Mouse (Mus musculus): ENCODE measurements at regions not wholly inside any gene's neighbourhood (a gene's known extent, or its start where the extent isn't known, plus 50 kb on each side); places are given as distances from the start of the nearest gene placed in this dataset.

GRCm38 (mm10) chr13:38740066-38740465 lies 81.2 kb upstream of the Eef1e1 start:
- no peak overlapping the region for H3K9ac ChIP-seq (replicated peaks; ENCODE audit: low read length)
- ATAC-seq (replicated peaks; ENCODE audit: insufficient number of reproducible peaks, low FRiP score, low TSS enrichment, low read depth) = no peak
- no peaks in the 10 kb centered on the region for H3K4me1 ChIP-seq (ENCODE audit: control insufficient read depth, insufficient read depth, low read length)
- no peaks in the 10 kb centered on the region for H3K9me3 ChIP-seq (replicated peaks; ENCODE audit: control insufficient read depth, low read length)
- WGBS = 93% methylated on average over 8 of the region's 8 CpGs
- no peak overlapping the region for H3K4me3 ChIP-seq (ENCODE audit: low read depth, low read length)
- H3K27ac ChIP-seq (replicated peaks; ENCODE audit: low read depth, low read length) = no peak overlapping the region
- no peak overlapping the region for H3K4me2 ChIP-seq (ENCODE audit: low read depth, low read length)
- no peaks in the 10 kb centered on the region for H3K36me3 ChIP-seq (replicated peaks; ENCODE audit: control insufficient read depth, insufficient read depth, low read depth, low read length)
- no peaks in the 10 kb centered on the region for H3K27me3 ChIP-seq (ENCODE audit: control insufficient read depth, insufficient read depth, low read length)
- DNase-seq (ENCODE audit: low spot score) = no peak

- H3K4me1 ChIP-seq (ENCODE audit: control insufficient read depth, insufficient read depth, low read length) = no peaks in the 10 kb centered on the region
- no peak overlapping the region for H3K27ac ChIP-seq (replicated peaks; ENCODE audit: low read depth, low read length)
- DNase-seq (ENCODE audit: low spot score) (no peak), ATAC-seq (replicated peaks; ENCODE audit: insufficient number of reproducible peaks, low FRiP score, low TSS enrichment, low read depth) (no peak)
- no peak overlapping the region for H3K4me2 ChIP-seq (ENCODE audit: low read depth, low read length)
- WGBS = 97% methylated on average over 4 of the region's 4 CpGs
- no peaks in the 10 kb centered on the region for H3K27me3 ChIP-seq (ENCODE audit: control insufficient read depth, insufficient read depth, low read length)
- no peaks in the 10 kb centered on the region for H3K9me3 ChIP-seq (replicated peaks; ENCODE audit: control insufficient read depth, low read length)
- no peak overlapping the region for H3K9ac ChIP-seq (replicated peaks; ENCODE audit: low read length)
- H3K4me3 ChIP-seq (ENCODE audit: low read depth, low read length) = no peak overlapping the region
- H3K36me3 ChIP-seq (replicated peaks; ENCODE audit: control insufficient read depth, insufficient read depth, low read depth, low read length) = no peaks in the 10 kb centered on the region
These were observed 77.6 kb upstream of the Eef1e1 start for GRCm38 (mm10) chr13:38736361-38737035.

GRCm38 (mm10) chr13:38735294-38735693 lies 76.4 kb upstream of the Eef1e1 start:
- H3K27me3 ChIP-seq (ENCODE audit: control insufficient read depth, insufficient read depth, low read length) = no peaks in the 10 kb centered on the region
- H3K9me3 ChIP-seq (replicated peaks; ENCODE audit: control insufficient read depth, low read length) = no peaks in the 10 kb centered on the region
- no peak overlapping the region for H3K9ac ChIP-seq (replicated peaks; ENCODE audit: low read length)
- H3K4me1 ChIP-seq (ENCODE audit: control insufficient read depth, insufficient read depth, low read length) = no peaks in the 10 kb centered on the region
- H3K27ac ChIP-seq (replicated peaks; ENCODE audit: low read depth, low read length) = no peak overlapping the region
- WGBS = 87% methylated on average over 6 of the region's 6 CpGs
- H3K4me3 ChIP-seq (ENCODE audit: low read depth, low read length) = no peak overlapping the region
- ATAC-seq (replicated peaks; ENCODE audit: insufficient number of reproducible peaks, low FRiP score, low TSS enrichment, low read depth) = no peak
- no peaks in the 10 kb centered on the region for H3K36me3 ChIP-seq (replicated peaks; ENCODE audit: control insufficient read depth, insufficient read depth, low read depth, low read length)
- H3K4me2 ChIP-seq (ENCODE audit: low read depth, low read length) = no peak overlapping the region
- no peak for DNase-seq (ENCODE audit: low spot score)

GRCm38 (mm10) chr13:38733246-38733645 lies 74.4 kb upstream of the Eef1e1 start:
- WGBS = 81% methylated on average over 4 of the region's 4 CpGs
- Histone ChIP-seq H3K4me3 (ENCODE audit: low read depth, low read length) (no peak overlapping the region), H3K27ac (replicated peaks; ENCODE audit: low read depth, low read length) (no peak overlapping the region), H3K36me3 (replicated peaks; ENCODE audit: control insufficient read depth, insufficient read depth, low read depth, low read length) (no peaks in the 10 kb centered on the region), H3K9ac (replicated peaks; ENCODE audit: low read length) (no peak overlapping the region), H3K9me3 (replicated peaks; ENCODE audit: control insufficient read depth, low read length) (no peaks in the 10 kb centered on the region), H3K4me1 (ENCODE audit: control insufficient read depth, insufficient read depth, low read length) (no peaks in the 10 kb centered on the region), H3K4me2 (ENCODE audit: low read depth, low read length) (no peak overlapping the region), H3K27me3 (ENCODE audit: control insufficient read depth, insufficient read depth, low read length) (no peaks in the 10 kb centered on the region)
- DNase-seq (ENCODE audit: low spot score) = no peak
- ATAC-seq (replicated peaks; ENCODE audit: insufficient number of reproducible peaks, low FRiP score, low TSS enrichment, low read depth) = no peak

GRCm38 (mm10) chr13:38725452-38725851 lies 66.6 kb upstream of the Eef1e1 start:
- H3K9me3 ChIP-seq (replicated peaks; ENCODE audit: control insufficient read depth, low read length) = no peaks in the 10 kb centered on the region
- no peak overlapping the region for H3K9ac ChIP-seq (replicated peaks; ENCODE audit: low read length)
- H3K36me3 ChIP-seq (replicated peaks; ENCODE audit: control insufficient read depth, insufficient read depth, low read depth, low read length) = no peaks in the 10 kb centered on the region
- H3K4me3 ChIP-seq (ENCODE audit: low read depth, low read length) = no peak overlapping the region
- 89% methylated on average over 4 of the region's 4 CpGs for WGBS
- H3K4me2 ChIP-seq (ENCODE audit: low read depth, low read length) = no peak overlapping the region
- ATAC-seq (replicated peaks; ENCODE audit: insufficient number of reproducible peaks, low FRiP score, low TSS enrichment, low read depth) (no peak), DNase-seq (ENCODE audit: low spot score) (no peak)
- H3K27me3 ChIP-seq (ENCODE audit: control insufficient read depth, insufficient read depth, low read length) = no peaks in the 10 kb centered on the region
- no peak overlapping the region for H3K27ac ChIP-seq (replicated peaks; ENCODE audit: low read depth, low read length)
- H3K4me1 ChIP-seq (ENCODE audit: control insufficient read depth, insufficient read depth, low read length) = no peaks in the 10 kb centered on the region

- DNase-seq (ENCODE audit: low spot score) (no peak), ATAC-seq (replicated peaks; ENCODE audit: insufficient number of reproducible peaks, low FRiP score, low TSS enrichment, low read depth) (no peak)
- H3K36me3 ChIP-seq (replicated peaks; ENCODE audit: control insufficient read depth, insufficient read depth, low read depth, low read length) = no peaks in the 10 kb centered on the region
- H3K4me2 ChIP-seq (ENCODE audit: low read depth, low read length) = no peak overlapping the region
- 92% methylated on average over 3 of the region's 3 CpGs for WGBS
- no peaks in the 10 kb centered on the region for H3K27me3 ChIP-seq (ENCODE audit: control insufficient read depth, insufficient read depth, low read length)
- no peaks in the 10 kb centered on the region for H3K4me1 ChIP-seq (ENCODE audit: control insufficient read depth, insufficient read depth, low read length)
- no peak overlapping the region for H3K27ac ChIP-seq (replicated peaks; ENCODE audit: low read depth, low read length)
- no peak overlapping the region for H3K4me3 ChIP-seq (ENCODE audit: low read depth, low read length)
- no peak overlapping the region for H3K9ac ChIP-seq (replicated peaks; ENCODE audit: low read length)
- H3K9me3 ChIP-seq (replicated peaks; ENCODE audit: control insufficient read depth, low read length) = no peaks in the 10 kb centered on the region
These were observed 62.3 kb upstream of the Eef1e1 start for GRCm38 (mm10) chr13:38721166-38721565.

- Histone ChIP-seq H3K4me3 (ENCODE audit: low read depth, low read length) (no peak overlapping the region), H3K27me3 (ENCODE audit: control insufficient read depth, insufficient read depth, low read length) (no peaks in the 10 kb centered on the region), H3K9me3 (replicated peaks; ENCODE audit: control insufficient read depth, low read length) (no peaks in the 10 kb centered on the region), H3K4me2 (ENCODE audit: low read depth, low read length) (no peak overlapping the region), H3K36me3 (replicated peaks; ENCODE audit: control insufficient read depth, insufficient read depth, low read depth, low read length) (no peaks in the 10 kb centered on the region), H3K4me1 (ENCODE audit: control insufficient read depth, insufficient read depth, low read length) (no peaks in the 10 kb centered on the region), H3K27ac (replicated peaks; ENCODE audit: low read depth, low read length) (no peak overlapping the region), H3K9ac (replicated peaks; ENCODE audit: low read length) (no peak overlapping the region)
- ATAC-seq (replicated peaks; ENCODE audit: insufficient number of reproducible peaks, low FRiP score, low TSS enrichment, low read depth) (no peak), DNase-seq (ENCODE audit: low spot score) (no peak)
- 83% methylated on average over 5 of the region's 5 CpGs for WGBS
These were observed 56.0 kb upstream of the Eef1e1 start for GRCm38 (mm10) chr13:38714838-38715237.
